Mouse (Mus musculus): ENCODE measurements around the gene Rab21.

The Rab21 gene

DNA sequence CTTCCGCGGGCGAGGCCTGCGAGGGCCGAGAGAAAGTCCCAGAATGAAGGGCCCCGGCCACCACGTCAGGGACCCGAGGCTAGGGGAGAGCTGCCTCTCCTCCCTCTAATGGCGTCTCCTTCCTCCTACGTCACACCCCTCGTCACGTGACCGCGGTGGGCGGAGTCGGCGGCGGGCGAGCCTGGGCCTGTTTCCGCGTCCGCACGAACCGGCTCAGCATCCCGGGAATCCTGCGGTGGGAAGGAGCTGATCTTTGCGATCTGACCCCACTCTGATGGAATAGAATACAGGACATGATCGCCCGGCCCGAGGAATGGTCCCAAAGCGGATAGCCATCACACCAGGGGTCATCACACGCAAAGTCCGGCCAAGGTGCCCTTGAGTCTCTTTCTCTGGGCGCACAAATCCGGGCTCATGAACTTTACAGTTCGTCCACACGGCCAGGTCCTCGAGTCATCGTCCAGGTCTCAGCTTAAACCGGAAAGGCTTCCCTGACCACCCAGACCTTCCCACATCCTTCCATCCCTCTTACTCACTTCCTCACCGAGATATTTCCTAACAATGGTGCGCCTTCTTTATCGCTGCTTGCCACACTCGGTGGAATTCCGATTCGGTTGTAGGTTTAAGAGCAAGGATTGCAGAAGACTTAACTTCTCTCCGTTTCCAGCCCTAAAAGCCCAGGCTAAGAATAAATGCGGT is at the start of gene Rab21:
TSS of gene Rab21 (minus strand) at position 122 of the 699 bp plus-strand sequence.
- DNase-seq (ENCODE audit: low read depth, low spot score), result peak; percentile 89

DNA sequence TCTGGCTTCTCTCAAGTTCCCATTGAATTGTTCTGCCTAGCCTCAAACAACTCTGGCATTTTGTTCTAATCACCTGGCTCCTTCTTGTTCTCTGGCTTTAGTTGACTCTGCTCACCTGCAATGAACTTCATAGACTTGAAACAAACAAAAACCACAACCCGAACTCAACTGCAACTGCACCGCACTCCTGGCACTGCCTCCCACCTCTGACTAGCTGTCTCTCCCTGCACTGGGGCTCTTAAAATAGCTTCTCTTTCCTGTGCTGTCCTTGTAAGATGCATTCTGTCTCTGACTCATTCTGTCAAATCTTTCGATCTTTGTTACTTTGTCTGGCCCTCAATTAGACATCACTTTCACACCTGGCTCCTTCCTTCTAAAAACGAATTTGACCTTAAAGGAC is 47.8 kb upstream of the Rab21 start:
- no peak for DNase-seq (ENCODE audit: low read depth, low spot score)

DNA sequence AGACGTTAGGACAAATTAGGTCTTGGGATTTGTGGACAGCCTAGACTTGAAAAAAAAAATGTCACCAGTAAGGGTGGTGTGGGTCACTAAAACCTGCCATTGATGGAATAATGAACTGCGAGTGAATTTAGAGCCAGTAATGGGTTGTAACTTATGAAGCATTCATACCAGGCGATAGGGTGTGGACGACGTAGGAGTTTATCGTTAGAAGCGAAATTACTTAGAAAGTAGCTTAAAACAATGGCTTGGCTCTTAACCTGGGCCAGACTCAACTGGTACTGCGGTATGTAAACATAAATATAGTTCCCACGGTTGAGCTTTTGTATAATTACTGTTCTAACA is 47.2 kb upstream of the Rab21 start:
- DNase-seq (ENCODE audit: low read depth, low spot score), result no peak

DNA sequence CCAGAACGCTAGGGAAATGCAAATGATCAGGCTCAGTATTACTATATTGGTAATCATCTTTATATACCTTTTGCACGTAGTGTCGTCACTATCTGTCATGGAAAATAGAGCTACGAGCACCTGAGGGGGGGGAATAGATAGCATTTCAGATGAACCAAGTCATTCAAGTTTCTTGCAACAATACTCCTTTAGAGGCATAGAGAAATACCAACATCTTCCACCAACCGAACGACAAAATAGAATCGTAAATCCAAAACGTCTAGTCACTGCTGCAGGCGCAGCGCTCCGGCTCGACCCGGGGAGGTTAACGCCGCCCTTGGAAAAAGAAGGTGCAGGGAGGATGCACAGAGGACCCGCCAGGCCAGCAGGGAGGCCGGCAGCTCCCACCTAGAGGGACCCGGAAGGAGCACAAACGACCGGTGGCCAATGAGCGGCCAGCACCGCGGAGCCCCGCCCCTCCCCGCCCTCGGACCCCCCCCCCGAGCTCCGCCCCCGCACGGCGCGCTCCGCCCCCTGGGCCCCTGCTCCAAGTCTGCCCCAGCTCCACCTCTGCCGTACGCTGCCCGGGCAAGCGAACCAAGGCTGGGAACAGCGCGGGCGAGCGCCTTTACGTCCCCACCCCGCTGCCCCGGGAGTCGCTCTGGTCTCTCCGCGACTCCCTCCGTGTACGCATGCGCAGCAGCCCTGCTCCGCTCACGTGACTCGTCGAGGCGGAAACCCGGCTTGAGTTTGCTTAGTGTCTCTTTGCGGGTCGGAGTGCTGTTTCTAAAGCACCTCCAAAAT is 46.6 kb upstream of the Rab21 start, which contains the start of gene Tmem19:
TSS of gene Tmem19 (minus strand) at position 662 of the 783 bp plus-strand sequence.
- peak; percentile 97 for DNase-seq (ENCODE audit: low read depth, low spot score)

DNA sequence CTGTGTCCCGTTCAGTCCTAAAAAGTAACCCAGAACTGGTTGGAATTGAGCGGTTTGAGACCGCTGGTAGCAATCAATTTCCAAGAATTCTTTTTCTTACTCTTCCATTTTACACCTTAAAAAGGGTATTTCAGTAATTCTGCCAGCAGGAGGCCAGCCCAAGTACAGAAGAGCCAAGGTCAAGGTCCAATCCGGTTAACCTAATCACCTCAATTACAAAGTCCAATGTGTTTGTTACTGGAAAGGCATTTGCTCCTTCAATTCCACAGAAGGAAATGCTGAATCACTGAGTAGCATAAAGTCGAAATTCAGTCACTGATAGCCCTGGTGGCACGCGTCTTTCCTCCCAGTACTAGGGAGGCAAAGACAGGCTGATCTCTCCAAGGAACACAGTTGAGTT is 43.7 kb upstream of the Rab21 start:
- DNase-seq (ENCODE audit: low read depth, low spot score), result peak; percentile 80

DNA sequence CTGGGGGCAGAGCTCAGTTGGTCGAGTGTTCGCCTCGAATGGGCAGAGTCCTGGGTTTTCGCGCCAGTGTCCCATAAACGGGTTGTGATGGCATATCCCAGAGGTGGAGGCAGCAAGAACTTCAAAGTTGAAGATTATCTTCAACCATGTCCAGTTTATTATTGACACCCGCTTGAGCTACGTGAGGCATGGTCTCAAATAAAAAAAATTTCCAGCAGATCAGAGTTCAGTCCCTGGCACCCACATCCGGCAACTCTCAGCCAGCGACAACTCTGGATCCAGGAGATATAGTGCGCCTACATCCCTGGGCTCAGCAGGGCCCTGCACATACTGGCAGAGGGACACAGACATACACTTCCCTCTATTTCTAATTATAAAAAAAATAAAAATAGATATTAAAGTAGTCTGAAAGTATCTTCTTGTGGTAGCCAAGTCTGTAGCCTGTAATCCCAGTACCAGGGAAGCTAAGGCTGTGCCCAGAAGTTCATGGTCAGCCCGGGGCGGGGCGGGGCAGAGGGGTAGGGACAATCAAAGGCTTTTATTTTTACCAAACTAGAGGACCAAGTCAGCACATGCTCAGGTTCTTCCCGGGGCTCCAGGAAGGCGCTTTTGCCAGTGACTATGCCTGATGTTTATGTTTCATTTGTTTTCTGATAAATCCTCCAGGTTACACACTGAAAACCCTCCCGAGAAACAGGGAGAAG is 43.0 kb upstream of the Rab21 start:
- peak; percentile 25 for DNase-seq (ENCODE audit: low read depth, low spot score)

DNA sequence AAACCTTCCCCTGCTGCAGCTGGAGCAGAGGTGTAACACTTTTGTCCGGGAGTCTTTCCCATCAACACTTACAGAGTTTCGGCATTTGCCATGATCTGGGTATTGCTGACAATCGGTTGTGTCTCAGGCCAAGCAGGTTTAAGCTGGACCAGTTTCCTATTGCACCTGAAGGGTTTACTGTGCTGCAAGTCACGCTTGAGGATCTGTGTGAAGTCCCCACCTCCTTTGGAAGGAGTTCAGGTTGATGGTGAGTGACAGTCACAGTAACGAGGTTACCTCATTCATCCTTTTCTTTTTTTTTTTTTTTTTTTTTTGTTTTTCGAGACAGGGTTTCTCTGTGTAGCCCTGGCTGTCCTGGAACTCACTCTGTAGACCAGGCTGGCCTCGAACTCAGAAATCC is 40.7 kb upstream of the Rab21 start:
- no peak for DNase-seq (ENCODE audit: low read depth, low spot score)

DNA sequence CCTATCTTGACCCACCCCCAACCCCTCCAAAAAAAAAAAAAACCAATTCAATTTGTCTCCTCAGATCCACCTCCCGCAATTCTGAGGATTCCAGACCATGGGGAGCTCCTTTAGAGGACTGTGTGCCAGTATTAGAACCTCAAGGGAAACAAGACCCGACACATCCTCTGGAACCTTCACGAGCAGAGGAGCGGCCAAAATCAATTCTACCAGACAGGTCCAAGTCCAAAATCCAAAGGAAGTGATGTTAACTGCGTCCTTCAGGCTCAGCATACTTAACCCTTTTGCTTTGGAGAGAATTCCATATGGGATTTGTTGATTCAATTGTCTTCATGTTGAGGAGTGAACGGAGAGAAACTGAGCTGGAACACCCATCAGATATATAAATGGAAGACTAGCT is 39.6 kb upstream of the Rab21 start:
- no peak for DNase-seq (ENCODE audit: low read depth, low spot score)

DNA sequence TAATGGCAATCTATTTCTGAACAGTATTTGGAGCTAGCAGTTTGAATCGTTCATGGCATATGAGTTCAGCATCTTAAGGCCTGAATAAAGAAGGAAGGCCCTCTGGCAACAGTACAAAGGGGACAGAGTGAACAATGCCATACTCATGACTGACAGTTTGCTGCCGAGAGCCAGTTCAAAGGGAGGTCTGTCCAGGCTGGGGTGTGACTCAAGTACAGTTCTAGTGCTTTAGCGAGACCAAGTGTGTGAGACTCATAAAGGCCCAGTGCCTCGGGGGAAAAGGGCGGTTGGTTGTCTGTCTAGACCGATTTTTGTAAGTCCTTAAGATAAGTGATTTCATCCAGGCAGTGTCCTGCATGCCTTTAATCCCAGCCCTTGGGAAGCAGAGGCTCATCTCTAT is 39.2 kb upstream of the Rab21 start:
- peak; percentile 29 for DNase-seq (ENCODE audit: low read depth, low spot score)

DNA sequence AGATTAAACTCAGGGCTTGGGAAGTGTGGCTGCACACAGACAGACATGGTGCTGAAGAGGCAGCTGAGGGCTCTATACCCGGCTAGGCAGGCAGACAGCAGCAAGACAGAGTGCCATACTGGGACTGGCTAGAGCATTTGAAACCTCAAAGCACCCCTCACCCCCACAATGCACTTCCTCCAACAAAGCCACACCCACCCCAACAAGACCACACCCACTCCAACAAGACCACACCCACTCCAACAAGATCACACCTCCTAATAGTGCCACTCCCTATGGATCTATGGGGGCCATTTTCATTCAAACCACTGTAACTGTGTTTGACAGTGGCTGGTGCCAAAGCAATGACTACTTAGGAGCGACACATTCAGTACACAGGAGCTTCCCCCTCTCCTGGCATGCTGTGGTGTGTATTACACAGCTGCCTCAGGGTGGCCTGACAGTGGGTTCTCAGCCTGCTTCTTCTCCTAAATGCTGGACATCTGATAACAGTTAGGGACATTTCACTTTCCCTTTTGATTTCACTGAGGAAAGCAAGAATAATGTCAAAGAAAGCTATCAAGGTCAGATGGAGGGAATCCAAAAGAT is 35.5 kb upstream of the Rab21 start:
- peak; percentile 78 for DNase-seq (ENCODE audit: low read depth, low spot score)

DNA sequence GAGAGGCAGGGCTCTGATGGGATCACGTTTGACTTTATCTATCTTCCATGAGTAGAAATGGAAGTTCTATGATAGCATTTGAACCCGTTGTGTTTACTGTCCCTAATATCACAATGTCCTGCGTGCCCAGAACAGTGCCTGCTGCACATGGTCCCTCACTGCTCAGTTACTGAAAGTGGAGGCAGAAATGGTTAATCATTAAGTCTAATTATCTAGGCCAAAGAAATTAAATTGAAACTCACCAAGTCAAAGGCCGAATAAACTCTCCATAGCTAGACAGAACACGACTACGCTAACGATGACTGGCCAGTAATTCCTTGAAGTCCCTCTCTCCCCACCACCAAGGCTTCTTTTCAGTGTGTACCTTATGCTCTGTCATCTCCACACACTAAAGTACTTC is 34.1 kb upstream of the Rab21 start:
- DNase-seq (ENCODE audit: low read depth, low spot score), result no peak

DNA sequence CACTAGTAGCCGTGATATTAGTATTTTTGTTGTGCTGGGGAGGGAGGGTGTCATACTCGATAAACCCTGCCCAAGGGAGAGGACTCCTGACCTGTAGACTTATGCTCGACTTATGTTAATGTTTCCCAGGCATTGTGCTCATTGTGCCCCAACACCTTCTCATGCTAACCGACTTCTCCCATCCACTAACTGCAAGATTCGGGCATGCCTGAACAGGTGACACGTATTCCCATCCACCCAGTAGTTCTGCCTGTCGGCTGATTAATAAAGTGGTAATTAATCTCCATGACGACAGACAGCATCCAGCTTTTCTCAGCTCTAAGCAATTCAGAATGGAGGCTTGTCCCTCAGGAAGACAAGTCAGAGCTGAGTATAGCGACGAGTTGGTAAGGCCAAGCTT is 33.6 kb upstream of the Rab21 start:
- DNase-seq (ENCODE audit: low read depth, low spot score), result peak; percentile 34

DNA sequence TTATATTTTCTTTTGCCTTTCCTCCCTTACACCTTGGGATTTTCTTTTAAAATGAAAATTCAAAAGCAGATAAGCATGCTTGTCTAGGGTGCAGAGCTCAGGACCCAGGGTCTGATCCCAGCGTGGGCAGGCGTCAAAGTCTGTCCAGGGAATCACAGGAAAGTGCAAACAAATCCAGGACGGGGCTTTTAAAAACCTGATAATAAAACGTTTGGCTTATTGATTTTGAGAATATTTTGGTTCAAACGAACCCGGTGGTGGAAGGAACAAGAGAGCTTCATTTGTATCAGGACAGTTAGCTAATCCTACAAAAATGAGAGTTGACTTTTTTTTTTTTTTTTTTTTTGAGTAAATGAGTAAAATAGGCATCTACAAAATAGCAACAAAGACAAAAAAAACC is 32.7 kb upstream of the Rab21 start:
- DNase-seq (ENCODE audit: low read depth, low spot score), result no peak

DNA sequence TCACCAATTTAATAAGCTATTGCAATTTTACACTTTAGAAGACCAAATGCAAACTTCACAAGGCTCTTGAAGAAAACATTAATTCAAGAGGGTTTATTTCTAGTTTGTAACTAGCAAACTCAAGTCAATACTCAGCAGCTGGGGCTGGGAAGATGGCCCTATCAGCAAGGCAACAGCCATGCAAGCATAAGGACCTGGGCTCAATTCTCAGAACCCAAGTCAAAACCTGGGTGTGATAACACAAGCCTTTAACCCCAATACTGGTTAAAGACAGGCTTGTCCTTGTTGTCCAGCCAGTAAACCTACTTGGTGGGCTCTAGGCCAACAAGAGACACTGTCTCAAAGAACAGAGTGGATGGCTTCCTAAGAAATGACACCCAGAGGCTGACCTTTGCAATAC is 31.1 kb upstream of the Rab21 start:
- DNase-seq (ENCODE audit: low read depth, low spot score), result no peak

DNA sequence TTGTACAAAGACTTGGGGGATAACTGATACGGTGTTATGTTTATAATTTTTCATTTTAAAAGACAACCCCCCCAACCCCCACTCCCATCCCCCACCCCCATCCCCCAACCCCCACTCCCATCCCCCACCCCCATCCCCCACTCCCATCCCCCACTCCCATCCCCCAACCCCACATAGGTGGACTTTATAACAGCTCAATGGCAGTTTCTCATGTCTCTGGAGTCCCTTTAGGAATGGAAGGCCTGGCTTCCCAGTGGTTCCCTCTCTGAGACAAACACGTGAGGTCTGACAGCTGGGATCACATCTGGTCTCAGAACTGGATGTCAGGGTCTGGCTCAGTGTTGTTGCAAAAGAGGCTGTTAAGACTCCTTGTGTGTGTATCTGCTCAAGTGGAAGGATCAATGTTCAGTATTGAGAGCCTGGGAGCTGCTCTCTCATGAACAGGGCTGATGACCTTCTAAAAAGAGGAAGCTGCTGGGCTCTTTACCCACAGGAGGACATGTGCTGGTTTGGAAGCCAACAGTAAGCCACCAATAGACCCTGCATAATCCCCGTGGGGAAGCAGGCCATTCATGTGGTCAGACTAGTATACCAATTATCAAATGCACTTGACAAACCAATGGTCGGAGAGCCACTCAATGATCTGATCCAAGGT is 27.5 kb upstream of the Rab21 start:
- no peak for DNase-seq (ENCODE audit: low read depth, low spot score)

DNA sequence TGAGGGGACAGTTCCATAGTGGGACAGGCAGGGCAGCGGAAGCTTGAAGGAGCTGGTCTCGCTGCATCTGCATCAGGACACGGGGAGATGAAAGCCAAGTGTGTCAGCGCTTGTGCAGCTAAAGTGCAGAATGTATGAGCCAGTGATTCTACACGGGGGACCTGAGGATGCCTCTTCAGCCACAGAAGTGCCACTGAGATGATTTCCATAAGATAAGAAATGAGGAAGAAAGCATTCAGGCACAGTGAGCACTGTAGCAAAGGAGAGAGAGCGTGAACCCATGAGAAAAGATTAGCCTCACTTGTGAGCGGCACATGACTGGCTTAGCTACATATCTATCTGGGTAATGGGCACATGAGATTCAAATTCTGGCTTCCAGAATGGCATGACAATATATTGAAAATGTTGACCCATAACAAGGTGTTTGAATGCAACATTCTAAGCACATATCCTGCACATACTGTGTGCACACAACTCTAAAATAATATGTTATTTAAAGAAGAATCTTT is 24.5 kb upstream of the Rab21 start:
- no peak for DNase-seq (ENCODE audit: low read depth, low spot score)

DNA sequence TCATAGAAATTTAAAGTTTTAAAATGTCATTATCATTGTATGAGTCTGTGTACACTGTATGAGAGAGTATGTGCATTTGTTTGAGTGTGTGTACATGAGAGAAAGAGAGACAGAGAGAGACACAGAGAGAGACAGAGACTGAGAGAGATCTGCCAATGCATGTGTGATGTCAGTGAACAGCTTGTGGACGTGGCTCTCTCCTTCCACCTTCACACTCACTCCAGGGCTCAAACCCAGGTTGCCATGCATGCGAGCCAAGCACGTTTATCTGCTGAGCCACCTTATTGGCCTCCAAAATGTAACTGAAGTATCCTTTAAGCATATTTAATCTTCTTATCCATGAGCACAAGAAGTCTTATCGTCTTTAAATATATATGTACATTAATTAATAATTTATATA is 21.5 kb upstream of the Rab21 start:
- DNase-seq (ENCODE audit: low read depth, low spot score), result no peak

DNA sequence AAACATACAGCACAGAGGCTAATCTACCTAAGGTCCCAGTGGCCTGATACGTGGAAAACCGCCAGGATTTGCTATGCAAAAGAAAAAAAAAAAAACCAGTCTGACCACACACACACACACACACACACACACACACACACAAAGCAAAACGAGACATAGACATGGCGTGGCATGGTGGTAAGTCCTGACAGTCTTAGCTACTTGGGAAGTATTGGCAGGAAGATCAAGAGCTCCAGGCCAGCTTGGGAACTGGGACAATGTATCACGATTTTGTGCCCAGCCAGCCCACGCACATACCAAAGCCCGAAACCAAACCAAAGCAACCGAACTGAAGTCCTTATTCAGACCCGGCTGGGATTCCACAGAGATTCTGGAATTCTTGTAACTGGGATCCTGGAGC is 18.1 kb upstream of the Rab21 start:
- no peak for DNase-seq (ENCODE audit: low read depth, low spot score)

DNA sequence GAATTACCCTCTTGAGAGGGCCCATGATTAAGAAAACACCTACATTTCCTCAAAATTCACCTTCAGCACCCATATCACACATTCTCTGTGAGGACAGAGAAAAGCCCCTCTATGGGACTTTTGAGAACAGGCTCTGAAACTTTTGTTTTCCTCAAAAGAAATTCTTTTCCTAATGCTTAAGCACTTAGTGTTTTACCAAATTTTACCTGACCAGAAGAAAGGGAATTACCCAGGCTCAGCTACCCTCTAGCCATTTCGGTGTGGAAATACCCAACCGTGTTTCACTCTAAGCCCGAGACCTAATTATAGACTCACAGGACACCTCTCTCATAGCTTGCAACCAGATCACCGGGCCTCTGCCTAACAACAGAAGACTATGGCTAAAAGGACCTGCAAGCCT is 17.6 kb upstream of the Rab21 start:
- no peak for DNase-seq (ENCODE audit: low read depth, low spot score)

DNA sequence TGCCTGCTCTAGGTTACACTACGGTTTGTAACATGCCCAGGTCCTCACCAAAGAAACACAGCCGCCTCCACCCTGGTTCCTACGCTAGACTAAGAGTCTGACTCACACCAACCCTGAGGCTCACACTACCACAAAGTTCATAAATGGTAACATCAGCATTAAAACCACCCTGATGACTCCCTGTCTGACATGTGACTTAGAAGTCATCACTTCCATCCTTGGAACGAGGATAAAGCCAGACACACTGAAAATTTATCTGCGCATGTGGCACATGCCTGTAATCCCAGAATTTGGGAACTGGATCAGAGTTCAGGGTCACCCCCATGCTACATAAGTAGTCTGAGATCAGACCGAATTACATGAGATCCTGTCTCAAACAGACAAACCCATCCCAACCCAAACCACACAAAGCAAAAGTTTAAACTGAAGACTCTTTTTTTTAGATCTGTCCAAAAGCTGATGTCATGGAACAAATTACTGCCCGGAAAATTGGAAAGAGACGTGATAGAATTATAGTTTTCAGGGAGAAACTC is 17.1 kb upstream of the Rab21 start:
- no peak for DNase-seq (ENCODE audit: low read depth, low spot score)

DNA sequence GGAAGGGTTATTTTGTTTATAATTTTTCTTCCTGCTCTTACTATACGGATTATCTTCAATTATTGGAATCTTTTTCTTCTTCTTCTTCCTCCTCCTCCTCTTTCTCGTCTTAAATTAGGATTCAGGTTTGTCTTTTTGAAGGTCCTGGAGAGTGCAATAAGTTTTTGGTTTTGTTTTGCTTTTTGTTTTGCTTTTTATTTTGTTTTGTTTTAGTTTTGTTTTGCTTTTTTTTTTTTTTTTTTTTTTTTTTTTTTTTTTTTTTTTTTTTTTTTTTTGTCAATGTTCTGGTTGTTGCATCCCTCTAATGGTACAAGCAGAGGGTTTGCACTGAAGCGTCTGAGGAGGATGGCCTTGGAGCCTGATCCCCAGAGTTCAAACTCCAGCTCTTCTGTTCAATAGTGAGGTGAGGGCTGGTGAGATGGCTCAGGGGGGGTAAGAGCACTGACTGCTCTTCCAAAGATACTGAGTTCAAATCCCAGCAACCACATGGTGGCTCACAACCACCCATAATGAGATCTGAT is 13.7 kb upstream of the Rab21 start:
- DNase-seq (ENCODE audit: low read depth, low spot score), result no peak

All from R1 (cell line).